Mouse (Mus musculus) NIH3T3 (cell line): ENCODE data around the gene Cetn2.
A peak's percentile ranks its signal among the peaks of the same experiment; 100 is the strongest.

ENCODE experiments used
- DNase-seq: peaks from one replicate; pipeline ENCODE4 v3.0.0-alpha.2; 2012; ENCODE audit warnings: low read depth

The Cetn2 gene

GRCm38 (mm10) chrX:72917884-72918681 is at the start of gene Cetn2, which contains the start of gene Nsdhl:
TSS of gene Cetn2 (minus strand) at chrX:72918411.
TSS of gene Nsdhl (plus strand) at chrX:72918557.
- DNase-seq = peak; percentile 93

- no peak for DNase-seq
Observed at GRCm38 (mm10) chrX:72962743-72963142, 44.5 kb upstream of the Cetn2 start.

DNA sequence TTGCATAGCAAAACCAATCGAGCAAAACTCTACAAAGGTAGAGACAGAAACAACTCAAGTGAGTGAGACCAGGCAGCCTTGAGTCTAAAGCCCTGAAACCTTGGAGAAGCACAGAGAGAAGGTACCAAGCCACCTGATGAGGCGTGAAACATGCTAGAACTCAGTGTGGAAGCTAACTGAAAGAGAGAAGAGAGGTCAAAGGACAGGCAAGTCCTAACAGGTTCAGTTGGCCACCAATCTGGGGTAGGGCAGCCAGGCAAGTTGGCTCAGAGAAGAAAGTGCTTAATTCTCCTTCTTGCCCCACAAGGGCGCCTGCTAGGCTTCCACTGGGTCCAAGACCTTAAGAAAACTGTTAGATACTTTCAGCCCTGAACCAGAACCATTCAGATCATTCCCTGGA is 43.3 kb upstream of the Cetn2 start:
- no peak for DNase-seq

DNA sequence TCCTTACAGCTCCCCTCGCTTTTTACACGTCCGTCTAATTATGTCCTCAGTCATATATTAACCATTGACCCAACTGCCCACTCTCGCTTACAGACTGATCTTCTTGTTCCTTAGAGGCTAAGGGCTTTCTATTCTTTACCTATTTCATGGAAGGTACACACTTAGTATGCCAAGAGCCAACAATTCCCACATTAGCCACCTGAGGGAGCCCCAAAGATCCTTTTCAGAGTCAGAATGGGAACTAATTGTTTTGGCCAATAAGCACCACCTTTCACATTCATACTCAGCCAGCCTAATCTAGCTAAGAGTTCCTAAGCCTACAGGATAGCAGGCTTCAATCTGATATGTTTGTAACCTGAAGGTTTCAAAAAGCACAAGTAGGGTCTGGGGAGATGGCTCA is 42.2 kb upstream of the Cetn2 start:
- peak; percentile 31 for DNase-seq

- no peak for DNase-seq
Observed at GRCm38 (mm10) chrX:72956486-72956885, 38.3 kb upstream of the Cetn2 start.

GRCm38 (mm10) chrX:72953464-72953863 is 35.3 kb upstream of the Cetn2 start:
- DNase-seq = no peak

DNA sequence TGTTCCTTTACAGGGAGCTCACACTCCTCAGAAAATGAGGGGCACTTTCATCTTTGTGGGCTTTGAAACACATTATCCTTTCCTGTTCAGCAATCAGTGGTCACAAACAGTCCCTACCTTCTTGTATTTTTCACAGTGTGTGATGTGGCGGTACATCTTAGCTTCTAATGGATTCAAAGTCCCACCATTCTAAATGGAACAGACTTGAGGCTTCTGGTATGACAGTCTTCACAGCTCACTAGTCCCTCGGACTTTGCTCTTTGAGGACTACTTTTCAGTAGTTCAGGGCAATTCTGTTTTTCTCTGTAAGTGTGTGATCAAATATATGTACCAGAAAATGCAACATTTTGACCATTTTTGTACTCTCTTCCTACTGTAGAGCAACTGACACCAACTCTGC is 3.2 kb upstream of the Cetn2 start:
- no peak for DNase-seq

DNA sequence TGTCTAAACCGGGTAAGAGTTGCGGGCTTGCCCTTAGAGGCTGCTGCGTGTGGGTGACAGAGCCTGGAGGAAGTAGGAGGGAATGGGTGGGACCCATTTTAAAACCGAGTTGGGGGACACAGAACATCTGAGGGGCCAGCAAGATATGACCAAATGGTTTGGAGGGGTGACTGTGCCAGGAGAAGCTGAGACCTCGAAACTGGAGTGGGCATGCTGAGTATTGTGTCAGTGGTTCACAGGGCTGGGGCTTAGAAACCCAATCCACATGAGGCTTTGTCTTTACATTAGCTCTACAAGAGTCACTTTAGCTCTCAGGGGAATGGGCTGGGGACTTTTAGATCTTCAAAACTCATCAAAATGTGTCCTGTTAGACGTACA is 460 bp upstream of the Cetn2 start:
- DNase-seq = no peak

GRCm38 (mm10) chrX:72911611-72912010 is 6.6 kb downstream of the Cetn2 start:
- peak; percentile 20 for DNase-seq

GRCm38 (mm10) chrX:72908404-72908741 is 9.8 kb downstream of the Cetn2 start:
- peak; percentile 73 for DNase-seq

DNA sequence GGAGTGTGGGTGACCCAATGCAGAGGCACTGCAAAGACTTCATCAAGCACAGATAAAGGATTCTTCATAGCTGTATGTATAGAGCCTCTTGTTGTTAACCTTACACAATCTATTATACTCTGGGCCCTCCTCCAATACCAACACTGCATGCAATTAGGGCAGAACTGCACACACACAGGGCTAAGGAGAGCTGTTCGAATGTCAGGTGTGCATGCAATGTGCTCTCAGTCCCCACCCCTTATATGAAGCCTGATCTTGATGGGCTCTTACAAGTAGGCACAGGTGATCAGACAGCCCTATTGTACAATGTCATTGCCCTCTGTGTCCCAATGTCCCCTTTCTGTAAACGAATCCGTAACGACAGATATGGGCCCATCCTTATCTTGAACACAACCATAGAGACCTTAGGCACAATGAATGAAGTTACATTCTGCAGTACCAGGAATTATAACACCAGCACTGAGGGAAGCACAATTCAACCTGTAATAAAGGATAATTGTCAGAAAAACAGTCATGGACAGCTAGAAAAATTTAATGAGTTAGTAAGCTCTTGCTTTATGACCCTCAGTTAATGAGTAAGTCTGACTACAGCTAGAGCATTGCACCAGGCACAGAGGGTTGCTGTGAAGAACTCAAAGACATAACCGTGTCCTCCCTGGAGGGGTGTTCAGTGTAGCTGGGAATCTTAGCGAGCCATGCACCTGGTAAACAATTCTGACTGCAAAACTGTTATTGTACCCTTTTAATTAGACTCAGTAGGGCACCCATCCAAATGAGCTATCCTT is 10.4 kb downstream of the Cetn2 start:
- DNase-seq = no peak

- no peak for DNase-seq
Observed at GRCm38 (mm10) chrX:72902530-72902929, 15.7 kb downstream of the Cetn2 start.

- no peak for DNase-seq
Observed at GRCm38 (mm10) chrX:72896055-72896437, 22.2 kb downstream of the Cetn2 start.

GRCm38 (mm10) chrX:72895388-72896054 is 22.7 kb downstream of the Cetn2 start:
- no peak for DNase-seq
